Mouse (Mus musculus) testis, adult 2 months (tissue): ENCODE results near the gene Lifr.

Experiments used
- CTCF ChIP-seq: fragments of 200-500 bp; IDR thresholded peaks from 2 replicates; pipeline ENCODE4 v1.5.1; 2012; ENCODE audit warnings: low read depth, mild to moderate bottlenecking, inconsistent platforms, low read length, moderate library complexity; ENCODE audit not compliant: control insufficient read depth, insufficient read depth, insufficient replicate concordance
- POLR2A ChIP-seq: fragments of 200-500 bp; IDR thresholded peaks from 2 replicates; pipeline ENCODE4 v1.6.1; 2012; ENCODE audit warnings: low read depth, mild to moderate bottlenecking, inconsistent platforms, low read length, moderate library complexity; ENCODE audit not compliant: control insufficient read depth

DNA sequence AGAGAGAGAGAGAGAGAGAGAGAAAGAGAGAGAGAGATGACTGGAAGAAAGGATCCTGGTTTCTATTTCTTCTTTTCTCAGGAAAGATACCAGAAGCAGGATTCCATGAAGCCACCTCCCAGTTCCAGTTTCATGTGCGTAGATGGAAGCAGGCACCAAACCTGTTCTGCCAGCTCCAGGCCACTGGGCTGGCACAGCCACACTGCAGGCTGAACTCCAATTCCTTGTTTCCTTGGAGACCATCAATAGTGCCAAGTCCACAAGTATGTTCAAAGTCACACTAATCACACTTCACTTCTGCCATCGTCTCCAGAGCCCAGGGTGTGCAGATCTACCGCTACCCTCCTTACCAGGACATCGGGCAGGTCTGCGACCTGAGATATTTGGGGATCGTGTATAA, 15.2 kb upstream of the Lifr start:
- no peak for TF ChIP-seq CTCF
- no peak for TF ChIP-seq POLR2A
